Mouse (Mus musculus) E14TG2a.4 (cell line): ENCODE measurements around the gene Vamp1.
A peak's percentile ranks its signal among the peaks of the same experiment; 100 is the strongest.

Source experiments
- CTCF ChIP-seq: conservative IDR thresholded peaks from 2 replicates; pipeline ENCODE4 v1.5.1; 2014; ENCODE audit warnings: low read length
- NANOG ChIP-seq: IDR thresholded peaks from 2 replicates; pipeline ENCODE4 v1.6.1; 2014; ENCODE audit warnings: borderline replicate concordance, low read length, mixed read lengths
- POU5F1 ChIP-seq: IDR thresholded peaks from 2 replicates; pipeline ENCODE4 v1.6.1; 2014; ENCODE audit warnings: low read length, borderline replicate concordance

DNA sequence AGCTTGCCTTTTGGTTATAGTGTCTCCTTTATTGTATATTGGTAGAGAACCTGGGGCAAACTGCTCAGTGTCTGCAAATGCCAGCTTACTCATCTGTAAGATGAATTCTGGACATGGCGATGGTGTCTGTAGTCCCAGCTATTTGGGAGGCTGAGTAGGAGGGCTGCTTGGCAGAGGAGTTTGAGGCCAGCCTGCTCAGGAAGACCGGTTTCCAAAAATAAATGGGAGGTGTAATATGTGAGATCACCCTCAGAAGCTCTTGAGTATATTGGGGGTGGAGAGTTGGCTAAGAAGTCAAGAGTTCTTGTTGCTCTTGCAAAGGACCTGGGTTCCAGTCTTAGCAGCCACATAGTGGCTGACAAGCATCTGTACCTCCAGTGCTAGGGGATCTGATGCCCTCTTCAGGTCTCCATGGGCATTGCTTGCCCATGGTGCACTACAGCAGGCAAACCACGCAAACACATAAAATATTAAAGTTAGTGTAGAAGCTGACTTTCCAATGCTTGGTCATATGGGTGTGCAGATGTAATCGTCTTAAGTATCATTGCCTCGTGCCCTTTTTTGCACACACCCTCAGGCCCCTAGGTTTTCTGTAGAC, 10.3 kb downstream of the Vamp1 start:
- TF ChIP-seq CTCF (peak; percentile 77), NANOG (no peak), POU5F1 (no peak)
